Mouse (Mus musculus) hindbrain, embryonic 11.5 days (tissue): Measurements from ENCODE around the gene Scaf4. TPM values are rescaled to one million over a fixed set of nuclear protein-coding genes. Genes with fewer than 3 reads are reported as not detected.

Source experiments
- ATAC-seq: fragments of 200-750 bp; cut with Nextera tagmentation; 2 replicates; pipeline ENCODE4 v1.8.0; 2017; ENCODE audit warnings: mild to moderate bottlenecking, moderate TSS enrichment, moderate library complexity; ENCODE audit not compliant: low FRiP score
- DNase-seq: peaks from one replicate; pipeline ENCODE4 v3.0.0-alpha.2; 2015; ENCODE audit warnings: low spot score
- H3K27ac ChIP-seq: fragments of 300-500 bp; sonication (generic); 2 replicates; pipeline ENCODE4 v1.5.1; 2014; ENCODE audit warnings: mild to moderate bottlenecking, low read depth, low read length
- H3K27me3 ChIP-seq: fragments of 300-500 bp; sonication (generic); 2 replicates; pipeline ENCODE4 v1.6.1; 2014; ENCODE audit warnings: mild to moderate bottlenecking, low read length, moderate library complexity, mixed read lengths; ENCODE audit not compliant: control insufficient read depth, insufficient read depth
- H3K36me3 ChIP-seq: fragments of 300-500 bp; sonication (generic); 2 replicates; pipeline ENCODE4 v1.6.1; 2014; ENCODE audit warnings: mild to moderate bottlenecking, low read length, moderate library complexity, mixed read lengths; ENCODE audit not compliant: control insufficient read depth, insufficient read depth
- H3K4me1 ChIP-seq: fragments of 300-500 bp; sonication (generic); replicated peaks from 2 replicates; pipeline ENCODE4 v1.6.1; 2014; ENCODE audit warnings: low read length, mixed read lengths; ENCODE audit not compliant: control insufficient read depth, insufficient read depth
- H3K4me2 ChIP-seq: fragments of 300-500 bp; sonication (generic); replicated peaks from 2 replicates; pipeline ENCODE4 v1.6.1; 2014; ENCODE audit warnings: mild to moderate bottlenecking, low read depth, low read length
- H3K4me3 ChIP-seq: fragments of 300-500 bp; sonication (generic); 2 replicates; pipeline ENCODE4 v1.5.1; 2014; ENCODE audit warnings: low read depth, low read length
- H3K9ac ChIP-seq: fragments of 300-500 bp; sonication (generic); 2 replicates; pipeline ENCODE4 v1.6.1; 2014; ENCODE audit warnings: low read depth, low read length
- H3K9me3 ChIP-seq: fragments of 300-500 bp; sonication (generic); 2 replicates; pipeline ENCODE4 v1.6.1; 2016; ENCODE audit warnings: low read length; ENCODE audit not compliant: control insufficient read depth
- WGBS: fragments of 180-500 bp; shearing (Covaris S2); extraction: QIAGEN DNeasy Blood & Tissue Kit; methylation state at CpG from one replicate; pipeline ENCODE4 v1.1.7; 2014; 5-methylcytosine and 5-hydroxymethylcytosine counted together
- polyA plus RNA-seq: library from polyadenylated mRNA; unstranded; fragments of >200 nt; fragmentation: Nextera tagmentation; extraction: Ambion mirVana; gene quantifications from 2 replicates; pipeline ENCODE4 v1.2.1, GENCODE M21; 2014

The Scaf4 gene
- polyA plus RNA-seq, 1 experiment from 2014 or later, result 29.6 TPM

- ATAC-seq, result no peak
- Histone ChIP-seq H3K9me3 (no peaks in the 10 kb centered on the region), H3K36me3 (no peaks in the 10 kb centered on the region), H3K4me1 (no peaks in the 10 kb centered on the region), H3K4me3 (no peak overlapping the region), H3K9ac (no peak overlapping the region), H3K27me3 (no peaks in the 10 kb centered on the region), H3K4me2 (no peak overlapping the region), H3K27ac (no peak overlapping the region)
- no peak for DNase-seq
- WGBS, result 87% methylated on average over 4 of the region's 4 CpGs
Measured at GRCm38 (mm10) chr16:90315881-90316280, 31.6 kb upstream of the Scaf4 start.

DNA sequence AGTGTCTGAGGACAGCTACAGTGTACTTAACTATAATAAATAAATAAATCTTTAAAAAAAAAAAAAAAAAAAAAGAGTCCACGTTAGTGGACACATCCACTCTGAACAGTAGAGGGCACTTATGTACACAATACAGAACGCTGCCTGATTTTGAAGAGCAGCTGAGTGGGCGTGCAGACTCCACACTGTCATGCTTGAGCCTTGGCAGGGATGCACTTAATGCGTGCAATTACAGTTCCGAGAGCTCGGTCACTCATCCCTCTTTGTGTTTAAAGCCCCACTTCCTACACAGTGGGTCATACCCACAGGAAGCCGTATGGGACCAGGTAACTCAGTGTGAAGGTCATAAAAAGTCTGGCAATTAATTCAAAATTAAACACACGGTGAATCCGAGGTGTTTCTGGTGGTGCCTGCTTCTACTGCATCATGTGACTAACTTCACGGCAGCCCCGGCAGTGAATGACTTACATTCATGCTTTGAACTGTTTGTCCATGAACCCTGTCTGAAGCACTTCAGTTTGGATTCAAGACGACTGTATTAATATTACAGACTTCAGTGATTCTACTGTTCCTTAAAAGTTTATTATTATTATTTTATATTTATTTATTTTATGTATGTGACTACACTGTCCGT lies 28.3 kb upstream of the Scaf4 start:
- 84% methylated on average over 13 of the region's 13 CpGs for WGBS
- H3K27ac ChIP-seq, result no peak overlapping the region
- H3K4me2 ChIP-seq, result no peak overlapping the region

DNA sequence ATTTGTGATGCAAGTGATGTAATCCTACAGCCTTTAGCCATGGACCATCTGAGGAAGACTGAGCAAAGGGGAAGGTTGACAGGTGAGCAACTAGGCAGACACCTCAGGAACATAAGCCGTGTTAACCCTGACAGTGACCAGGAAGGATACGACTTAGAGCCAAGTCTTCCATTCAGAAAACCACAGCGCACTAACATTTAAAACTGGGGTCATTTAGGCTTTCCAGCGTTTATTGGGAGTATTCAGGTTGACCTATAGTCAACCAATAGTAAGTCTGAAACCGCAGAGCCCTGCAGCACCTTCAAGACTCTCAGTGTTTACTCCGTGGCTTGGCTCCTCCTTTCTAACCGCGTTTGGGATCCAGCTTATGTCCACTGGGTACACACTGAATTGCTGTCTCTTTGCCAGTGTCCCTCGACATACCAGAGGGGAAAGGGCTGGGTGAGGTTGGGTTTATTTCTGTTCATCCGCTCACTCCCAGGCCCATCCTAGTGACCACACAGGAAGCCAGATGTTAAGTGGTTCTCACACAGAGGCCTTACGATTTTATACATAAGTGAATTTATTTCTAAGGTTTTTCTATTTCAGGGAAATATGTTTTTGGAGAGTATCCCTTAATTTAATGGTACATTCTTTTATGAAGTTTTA lies 26.3 kb upstream of the Scaf4 start:
- Histone ChIP-seq H3K4me3 (no peak overlapping the region), H3K9ac (no peak overlapping the region), H3K27ac (no peak overlapping the region), H3K4me2 (no peak overlapping the region), H3K4me1 (no peaks in the 10 kb centered on the region), H3K27me3 (no peaks in the 10 kb centered on the region), H3K9me3 (no peaks in the 10 kb centered on the region), H3K36me3 (no peaks in the 10 kb centered on the region)
- no peak for ATAC-seq
- WGBS, result 79% methylated on average over 11 of the region's 11 CpGs
- DNase-seq, result no peak

More for the DNA sequence above, 28.3 kb upstream of the Scaf4 start:
- no peaks in the 10 kb centered on the region for H3K4me1 ChIP-seq
- H3K9ac ChIP-seq, result no peak overlapping the region
- DNase-seq (no peak), ATAC-seq (no peak)
- no peaks in the 10 kb centered on the region for H3K27me3 ChIP-seq
- H3K9me3 ChIP-seq, result no peaks in the 10 kb centered on the region
- H3K36me3 ChIP-seq, result no peaks in the 10 kb centered on the region
- H3K4me3 ChIP-seq, result no peak overlapping the region

- Histone ChIP-seq H3K9me3 (no peaks in the 10 kb centered on the region), H3K27ac (no peak overlapping the region), H3K27me3 (no peaks in the 10 kb centered on the region), H3K9ac (no peak overlapping the region), H3K36me3 (no peaks in the 10 kb centered on the region), H3K4me1 (no peaks in the 10 kb centered on the region), H3K4me2 (no peak overlapping the region), H3K4me3 (no peak overlapping the region)
- DNase-seq, result no peak
- ATAC-seq, result no peak
- WGBS, result 59% methylated on average over 3 of the region's 3 CpGs
Measured at GRCm38 (mm10) chr16:90309784-90310183, 25.5 kb upstream of the Scaf4 start.

DNA sequence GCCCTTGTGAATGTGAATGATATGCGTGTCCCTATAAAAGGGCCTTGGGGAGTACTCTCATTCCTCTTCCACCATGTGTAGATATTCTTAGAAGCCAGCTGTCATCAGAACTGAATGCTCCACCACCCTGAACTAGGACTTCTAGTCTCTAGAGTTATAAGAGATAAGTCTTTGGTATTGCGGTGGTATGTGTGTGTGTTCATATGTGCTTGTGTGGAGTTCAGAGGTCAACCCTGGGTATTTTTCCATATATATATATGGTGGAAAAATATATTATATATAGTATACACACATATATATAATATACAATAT lies 19.6 kb upstream of the Scaf4 start:
- no peaks in the 10 kb centered on the region; the same call in 1 of the 2 replicates for H3K27me3 ChIP-seq
- ATAC-seq (no peak), DNase-seq (no peak)
- H3K9me3 ChIP-seq, result no peaks in the 10 kb centered on the region
- WGBS, result 90% methylated on average over 2 of the region's 2 CpGs
- H3K36me3 ChIP-seq, result no peaks in the 10 kb centered on the region
- H3K9ac ChIP-seq, result no peak overlapping the region
- H3K27ac ChIP-seq, result no peak overlapping the region
- no peaks in the 10 kb centered on the region for H3K4me1 ChIP-seq
- no peak overlapping the region for H3K4me2 ChIP-seq
- no peak overlapping the region for H3K4me3 ChIP-seq

GRCm38 (mm10) chr16:90303286-90303987 lies 19.1 kb upstream of the Scaf4 start:
- H3K4me1 ChIP-seq, result no peaks in the 10 kb centered on the region
- no peak overlapping the region for H3K4me2 ChIP-seq
- H3K9ac ChIP-seq, result no peak overlapping the region
- no peak overlapping the region for H3K27ac ChIP-seq
- 83% methylated on average over 9 of the region's 9 CpGs for WGBS
- DNase-seq (no peak), ATAC-seq (no peak)
- H3K4me3 ChIP-seq, result no peak overlapping the region
- H3K9me3 ChIP-seq, result no peaks in the 10 kb centered on the region
- H3K36me3 ChIP-seq, result no peaks in the 10 kb centered on the region
- no peaks in the 10 kb centered on the region; the same call in 1 of the 2 replicates for H3K27me3 ChIP-seq

GRCm38 (mm10) chr16:90301706-90302105 lies 17.4 kb upstream of the Scaf4 start:
- no peak for ATAC-seq

GRCm38 (mm10) chr16:90300896-90301295 lies 16.6 kb upstream of the Scaf4 start:
- 96% methylated on average over 11 of the region's 11 CpGs for WGBS
- Histone ChIP-seq H3K4me2 (no peak overlapping the region), H3K4me3 (no peak overlapping the region), H3K27me3 (no peaks in the 10 kb centered on the region; the same call in 1 of the 2 replicates), H3K9ac (no peak overlapping the region), H3K9me3 (no peaks in the 10 kb centered on the region), H3K4me1 (no peaks in the 10 kb centered on the region), H3K36me3 (no peaks in the 10 kb centered on the region), H3K27ac (no peak overlapping the region)
- DNase-seq (no peak), ATAC-seq (no peak)

More at GRCm38 (mm10) chr16:90301706-90302105, 17.4 kb upstream of the Scaf4 start:
- no peak overlapping the region for H3K9ac ChIP-seq
- H3K9me3 ChIP-seq, result no peaks in the 10 kb centered on the region
- H3K27ac ChIP-seq, result no peak overlapping the region
- H3K36me3 ChIP-seq, result no peaks in the 10 kb centered on the region
- no peak overlapping the region for H3K4me3 ChIP-seq
- WGBS, result 92% methylated on average over 10 of the region's 10 CpGs
- no peaks in the 10 kb centered on the region for H3K4me1 ChIP-seq
- no peak overlapping the region for H3K4me2 ChIP-seq
- H3K27me3 ChIP-seq, result no peaks in the 10 kb centered on the region; the same call in 1 of the 2 replicates
- no peak for DNase-seq

- no peak for DNase-seq
- ATAC-seq, result no peak
- Histone ChIP-seq H3K9ac (no peak overlapping the region), H3K27ac (no peak overlapping the region), H3K9me3 (no peaks in the 10 kb centered on the region), H3K36me3 (no peaks in the 10 kb centered on the region), H3K4me1 (no peaks in the 10 kb centered on the region), H3K4me3 (no peak overlapping the region), H3K27me3 (no peaks in the 10 kb centered on the region; the same call in 1 of the 2 replicates), H3K4me2 (no peak overlapping the region)
Measured at GRCm38 (mm10) chr16:90299591-90299990, 15.3 kb upstream of the Scaf4 start.
